Mouse (Mus musculus) intestine, postnatal 0 days (tissue): ENCODE measurements around the gene Tmem161a. TPM values are rescaled to one million over a fixed set of nuclear protein-coding genes. Genes with fewer than 3 reads are reported as not detected.
A peak's percentile ranks its signal among the peaks of the same experiment; 100 is the strongest.

Experiments used
- ATAC-seq: fragments of 200-750 bp; cut with Nextera tagmentation; 2 replicates; pipeline ENCODE4 v1.8.0; 2017; ENCODE audit warnings: mild to moderate bottlenecking, moderate TSS enrichment, moderate library complexity
- H3K27ac ChIP-seq: fragments of 300-500 bp; sonication (generic); 2 replicates; pipeline ENCODE4 v1.5.1; 2014; ENCODE audit warnings: mild to moderate bottlenecking, low read depth, low read length, moderate library complexity
- H3K27me3 ChIP-seq: fragments of 300-500 bp; sonication (generic); replicated peaks from 2 replicates; pipeline ENCODE4 v1.6.1; 2014; ENCODE audit warnings: low read length, mixed read lengths; ENCODE audit not compliant: control insufficient read depth, insufficient read depth
- H3K36me3 ChIP-seq: fragments of 300-500 bp; sonication (generic); 2 replicates; pipeline ENCODE4 v1.6.1; 2014; ENCODE audit warnings: mild to moderate bottlenecking, moderate library complexity; ENCODE audit not compliant: control insufficient read depth, insufficient read depth
- H3K4me1 ChIP-seq: fragments of 300-500 bp; sonication (generic); replicated peaks from 2 replicates; pipeline ENCODE4 v1.6.1; 2014; ENCODE audit warnings: antibody characterized with exemption, low read length, mixed read lengths; ENCODE audit not compliant: control insufficient read depth, insufficient read depth
- H3K4me2 ChIP-seq: fragments of 300-500 bp; sonication (generic); replicated peaks from 2 replicates; pipeline ENCODE4 v1.6.1; 2014; ENCODE audit warnings: low read depth, mild to moderate bottlenecking, moderate library complexity
- H3K4me3 ChIP-seq: fragments of 300-500 bp; sonication (generic); 2 replicates; pipeline ENCODE4 v1.5.1; 2014; ENCODE audit warnings: low read depth, low read length
- H3K9ac ChIP-seq: fragments of 300-500 bp; sonication (generic); 2 replicates; pipeline ENCODE4 v1.6.1; 2014; ENCODE audit warnings: mild to moderate bottlenecking, low read depth, low read length
- H3K9me3 ChIP-seq: fragments of 300-500 bp; sonication (generic); 2 replicates; pipeline ENCODE4 v1.6.1; 2016; ENCODE audit warnings: mixed run types; ENCODE audit not compliant: control insufficient read depth
- CTCF ChIP-seq: sonication (generic); IDR thresholded peaks from 2 replicates; pipeline ENCODE4 v1.5.1; 2016; ENCODE audit warnings: low read depth, mild to moderate bottlenecking, control low read depth, antibody characterized with exemption, moderate library complexity
- WGBS: fragments of 180-500 bp; shearing (Covaris S2); extraction: QIAGEN DNeasy Blood & Tissue Kit; methylation state at CpG from one replicate; pipeline ENCODE4 v1.1.7; 2014; 5-methylcytosine and 5-hydroxymethylcytosine counted together
- polyA plus RNA-seq: library from polyadenylated mRNA; unstranded; fragments of >200 nt; fragmentation: Nextera tagmentation; extraction: Ambion mirVana; gene quantifications from 2 replicates; pipeline ENCODE4 v1.2.1, GENCODE M21; 2015

Tmem161a gene
- polyA plus RNA-seq, 1 experiment from 2014 or later: 42.0 TPM

- no peak for ATAC-seq
- Histone ChIP-seq H3K9me3 (no peaks in the 10 kb centered on the region), H3K27me3 (no peaks in the 10 kb centered on the region), H3K4me2 (peak overlapping the region; percentile 71), H3K4me1 (peaks cover 6% of the 10 kb centered on the region), H3K4me3 (peak overlapping the region; percentile 76), H3K27ac (peak overlapping the region; percentile 79), H3K9ac (peak overlapping the region; percentile 56), H3K36me3 (peaks cover 48% of the 10 kb centered on the region)
- TF ChIP-seq CTCF: no peak
- 6% methylated on average over 9 of the region's 9 CpGs for WGBS
These were observed 32.2 kb upstream of the Tmem161a start for GRCm38 (mm10) chr8:70139981-70140380.

GRCm38 (mm10) chr8:70147678-70148607 lies 24.2 kb upstream of the Tmem161a start:
- Histone ChIP-seq H3K9ac (no peak overlapping the region), H3K4me2 (no peak overlapping the region), H3K27me3 (no peaks in the 10 kb centered on the region), H3K27ac (no peak overlapping the region), H3K36me3 (peaks cover 42% of the 10 kb centered on the region), H3K9me3 (no peaks in the 10 kb centered on the region), H3K4me1 (no peaks in the 10 kb centered on the region), H3K4me3 (no peak overlapping the region)
- ATAC-seq: no peak
- 85% methylated on average over 7 of the region's 7 CpGs for WGBS
- no peak for TF ChIP-seq CTCF

GRCm38 (mm10) chr8:70150158-70150557 lies 22.0 kb upstream of the Tmem161a start:
- Histone ChIP-seq H3K9me3 (no peaks in the 10 kb centered on the region), H3K4me1 (no peaks in the 10 kb centered on the region), H3K36me3 (peaks cover 23% of the 10 kb centered on the region), H3K27me3 (no peaks in the 10 kb centered on the region), H3K4me2 (no peak overlapping the region; the same call in 1 of the 2 replicates), H3K4me3 (no peak overlapping the region), H3K27ac (no peak overlapping the region), H3K9ac (no peak overlapping the region)
- no peak for ATAC-seq
- WGBS: 13% methylated on average over 13 of the region's 13 CpGs
- TF ChIP-seq CTCF: no peak

GRCm38 (mm10) chr8:70152537-70153257 lies 19.5 kb upstream of the Tmem161a start:
- peak overlapping the region; percentile 44 for H3K4me2 ChIP-seq
- 9% methylated on average over 22 of the region's 22 CpGs for WGBS
- H3K4me3 ChIP-seq: no peak overlapping the region
- H3K36me3 ChIP-seq: no peaks in the 10 kb centered on the region
- ATAC-seq: peak; percentile 86
- H3K4me1 ChIP-seq: no peaks in the 10 kb centered on the region
- no peak overlapping the region for H3K9ac ChIP-seq
- H3K27me3 ChIP-seq: no peaks in the 10 kb centered on the region
- no peaks in the 10 kb centered on the region for H3K9me3 ChIP-seq
- no peak for TF ChIP-seq CTCF
- H3K27ac ChIP-seq: no peak overlapping the region

- no peak overlapping the region for H3K4me2 ChIP-seq
- no peak overlapping the region for H3K27ac ChIP-seq
- 0 out of 2 replicates have a peak, but pooled peaks cover 3% of the 10 kb centered on the region for H3K4me1 ChIP-seq
- no peak for ATAC-seq
- no peak for TF ChIP-seq CTCF
- no peaks in the 10 kb centered on the region for H3K9me3 ChIP-seq
- H3K27me3 ChIP-seq: no peaks in the 10 kb centered on the region
- H3K4me3 ChIP-seq: no peak overlapping the region
- 100% methylated on average over 1 of the region's 1 CpGs for WGBS
- no peak overlapping the region for H3K9ac ChIP-seq
- no peaks in the 10 kb centered on the region for H3K36me3 ChIP-seq
These were observed 14.8 kb upstream of the Tmem161a start for GRCm38 (mm10) chr8:70157240-70157800.
